ENCODE assay signal across 15 mouse cellular contexts in genomic region chr15:6705351-6705901, GRCm38 (mm10). TPM values are rescaled to one million over a fixed set of nuclear protein-coding genes. Genes with fewer than 3 reads are reported as not detected.
A peak's percentile ranks its signal among the peaks of the same experiment; 100 is the strongest.
DNase-seq lines count a peak whose midpoint lies in the region; ATAC-seq and TF ChIP-seq lines count a peak whose summit lies in the region.
"Had no signal": no experiment of that assay in that cellular context is flagged by ENCODE, and none has a peak within 500 bp of the region (broad histone marks: within the 10 kb centered on the region; RNA-seq: fewer than 3 reads in every experiment).

No protein-coding gene starts in this region.

- H3K4me1 ChIP-seq in bone marrow macrophage, adult 2 months (ENCODE audit: control insufficient read depth, insufficient read depth, low read length), result peaks cover 5% of the 10 kb centered on the region; the same call in 1 of the 2 replicates
- peaks cover 17 to 25% of the 10 kb centered on the region in 2 experiments for H3K4me1 ChIP-seq in liver, embryonic 14.5 days (replicated peaks; ENCODE audit: control insufficient read depth in 2 of 2, insufficient read depth in 2 of 2, low read length in 1 of 2)
- peaks cover 2% of the 10 kb centered on the region; the same call in 1 of the 2 replicates for H3K4me1 ChIP-seq in small intestine, adult 2 months (ENCODE audit: control insufficient read depth, insufficient read depth, insufficient read length, low read length)

- no peaks in the 10 kb centered on the region for H3K36me3 ChIP-seq in liver, embryonic 14.5 days (replicated peaks; ENCODE audit: control insufficient read depth, insufficient read depth, low read depth)
- H3K36me3 ChIP-seq in small intestine, adult 2 months (ENCODE audit: control insufficient read depth, insufficient read depth, low read length), result no peaks in the 10 kb centered on the region
- H3K36me3 ChIP-seq: hindbrain, embryonic 13.5 days; limb, embryonic 12.5 days; neural tube, embryonic 13.5 days had no signal

- 7% methylated on average over 7 of the region's 7 CpGs for WGBS in liver, embryonic 14.5 days (ENCODE audit: insufficient replicate concordance)
- 55% methylated on average over 7 of the region's 7 CpGs for WGBS in small intestine, adult 2 months

- H3K4me3 ChIP-seq in bone marrow macrophage, adult 2 months (ENCODE audit: insufficient read depth, low read length), result peak overlapping the region; percentile 57
- peak overlapping the region; percentile 6 to 50 for H3K4me3 ChIP-seq in liver, embryonic 14.5 days (ENCODE audit: insufficient read depth in 1 of 2, low read depth in 2 of 2, low read length in 2 of 2)
- H3K4me3 ChIP-seq in small intestine, adult 2 months (ENCODE audit: low read depth, low read length), result peak overlapping the region; percentile 7; the same call in 1 of the 2 replicates
- H3K4me3 ChIP-seq: hindbrain, embryonic 13.5 days; limb, embryonic 12.5 days; neural tube, embryonic 13.5 days had no signal

- peak; percentile 96 for TF ChIP-seq EP300 in liver, embryonic 14.5 days (IDR thresholded peaks at IDR 0.05; ENCODE audit: low read depth)

- H3K4me2 ChIP-seq in liver, embryonic 14.5 days (ENCODE audit: low read depth), result peak overlapping the region; percentile 64
- H3K4me2 ChIP-seq: hindbrain, embryonic 13.5 days; limb, embryonic 12.5 days; neural tube, embryonic 13.5 days had no signal

- H3K9ac ChIP-seq in liver, embryonic 14.5 days (replicated peaks), result peak overlapping the region; percentile 47
- H3K9ac ChIP-seq: forebrain, postnatal 0 days; hindbrain, embryonic 13.5 days; limb, embryonic 12.5 days; neural tube, embryonic 13.5 days had no signal

- H3K27me3 ChIP-seq in liver, embryonic 14.5 days (ENCODE audit: control insufficient read depth, insufficient read depth, low read length), result no peaks in the 10 kb centered on the region
- no peaks in the 10 kb centered on the region for H3K27me3 ChIP-seq in small intestine, adult 2 months (ENCODE audit: control insufficient read depth, insufficient read depth, low read length)

- H3K27ac ChIP-seq in bone marrow macrophage, adult 2 months (ENCODE audit: insufficient read depth, low read depth, low read length), result no peak overlapping the region
- peak overlapping the region; percentile 63 for H3K27ac ChIP-seq in liver, embryonic 14.5 days
- H3K27ac ChIP-seq in small intestine, adult 2 months (ENCODE audit: insufficient read depth, low read depth, low read length), result no peak overlapping the region
- H3K27ac ChIP-seq: hindbrain, embryonic 13.5 days; limb, embryonic 12.5 days; neural tube, embryonic 13.5 days had no signal

- peak; percentile 63 for ATAC-seq in liver, embryonic 14.5 days (ENCODE audit: insufficient read depth)
- ATAC-seq: forebrain, postnatal 0 days had no signal

- no peak for TF ChIP-seq POLR2A in bone marrow macrophage, adult 2 months (IDR thresholded peaks at IDR 0.05; ENCODE audit: borderline replicate concordance, low read depth, low read length)
- TF ChIP-seq POLR2A in small intestine, adult 2 months (IDR thresholded peaks at IDR 0.05; ENCODE audit: low read depth, low read length), result no peak

- no peak for TF ChIP-seq CTCF in bone marrow macrophage, adult 2 months (IDR thresholded peaks at IDR 0.05; ENCODE audit: low read depth, low read length)
- TF ChIP-seq CTCF in liver, embryonic 14.5 days (IDR thresholded peaks at IDR 0.05; ENCODE audit: low read depth), result no peak
- no peak for TF ChIP-seq CTCF in small intestine, adult 2 months (IDR thresholded peaks at IDR 0.05; ENCODE audit: extremely low read depth, insufficient read length, insufficient replicate concordance, low read depth, low read length)

- H3K9me3 ChIP-seq in liver, embryonic 14.5 days (ENCODE audit: control insufficient read depth, low read length), result no peaks in the 10 kb centered on the region
- H3K9me3 ChIP-seq: hindbrain, embryonic 13.5 days; limb, embryonic 12.5 days; neural tube, embryonic 13.5 days had no signal

- DNase-seq in lung, postnatal 36 days, result peak; percentile 22
- DNase-seq in lung, postnatal 14 days, result no peak
- DNase-seq in liver, embryonic 14.5 days (ENCODE audit: low read depth in 3 of 3, low spot score in 3 of 3), result peak; percentile 72 to 76 (median 75)
- no peak for DNase-seq in ovary, postnatal 14 days (ENCODE audit: low spot score)
- DNase-seq in cerebellum, adult 9-11 months, result no peak
- no peak for DNase-seq in testis, postnatal 10 days (ENCODE audit: low spot score)
- DNase-seq: forebrain, postnatal 0 days; heart, adult 18-20 months; kidney, adult 8-10 months; right cerebral cortex, postnatal 25 days had no signal

RNA-seq across cellular contexts. Expression of gene Rictor, which starts 2.8 kb away (rescaled TPM):
- polyA plus RNA-seq in bone marrow macrophage, adult 2 months (2012; ENCODE audit: insufficient read depth, insufficient read length, missing spikeins), result 12.9 and 13.5 TPM in 2 replicates
- 3.3 and 4.4 TPM in 2 replicates for polyA plus RNA-seq in liver, embryonic 14.5 days (2012; rRNA removed)
- polyA plus RNA-seq in liver, embryonic 14.5 days (2014; fragmentation: Nextera tagmentation; extraction: Ambion mirVana), result 12.7 and 14.2 TPM in 2 replicates
- polyA plus RNA-seq in small intestine, adult 2 months (2012; rRNA removed), result 1.1 and 2.5 TPM in 2 replicates

Comparison
In these comparisons a context has a peak if more than half of its experiments do, and no peak if none do; other contexts are left out.
1. DNase-seq: peak in lung, postnatal 36 days (single experiment) and liver, embryonic 14.5 days (3 of 3); none in lung, postnatal 14 days (single experiment), ovary, postnatal 14 days (single experiment), cerebellum, adult 9-11 months (single experiment) and testis, postnatal 10 days (single experiment).
2. H3K4me3 ChIP-seq: peak in every context shown above with its lines; median percentile 57 in bone marrow macrophage, adult 2 months; 28 in liver, embryonic 14.5 days; 7 in small intestine, adult 2 months.